Mouse (Mus musculus): Measurements from ENCODE around the gene AC131692.1. TPM values are rescaled to one million over a fixed set of nuclear protein-coding genes. Genes with fewer than 3 reads are reported as not detected.
A peak's percentile ranks its signal among the peaks of the same experiment; 100 is the strongest.

AC131692.1 gene
- polyA plus RNA-seq, 1 experiment from 2014 or later, result not detected

GRCm38 (mm10) chr19:6141394-6141749 is 47.2 kb downstream of the AC131692.1 start, which contains the start of gene Arl2:
Gene Arl2 (minus strand): TSS chr19:6141548.
- H3K9ac ChIP-seq (ENCODE audit: low read depth, low read length), result peak within 1 kb of the TSS; percentile 81
- peak within 1 kb of the TSS; percentile 95 for H3K27ac ChIP-seq
- H3K27me3 ChIP-seq (ENCODE audit: insufficient read depth, low read length), result no peaks in the 10 kb centered on the region
- WGBS, result 2% methylated on average over 15 of the region's 15 CpGs
- H3K4me3 ChIP-seq (replicated peaks; ENCODE audit: low read depth, low read length), result peak within 1 kb of the TSS; percentile 71
- peak; percentile 75 for ATAC-seq (replicated peaks; ENCODE audit: low FRiP score, low read depth)
- peak within 1 kb of the TSS; percentile 82 for H3K4me2 ChIP-seq (ENCODE audit: low read length)
- peak; percentile 43 for TF ChIP-seq CTCF (IDR thresholded peaks at IDR 0.05; ENCODE audit: low read depth)
- peak; percentile 95 for DNase-seq (ENCODE audit: low spot score)
- H3K4me1 ChIP-seq (replicated peaks; ENCODE audit: insufficient read depth, low read length), result peaks cover 8% of the 10 kb centered on the region; the same call in 1 of the 2 replicates
- no peaks in the 10 kb centered on the region for H3K36me3 ChIP-seq (ENCODE audit: insufficient read depth, low read length)
- no peaks in the 10 kb centered on the region for H3K9me3 ChIP-seq (replicated peaks; ENCODE audit: low read length)

- H3K27ac ChIP-seq, result no peak overlapping the region
- TF ChIP-seq CTCF (IDR thresholded peaks at IDR 0.05; ENCODE audit: low read depth), result peak; percentile 6; the same call in 1 of the 2 replicates
- H3K4me3 ChIP-seq (replicated peaks; ENCODE audit: low read depth, low read length), result no peak overlapping the region
- no peaks in the 10 kb centered on the region for H3K9me3 ChIP-seq (replicated peaks; ENCODE audit: low read length)
- no peaks in the 10 kb centered on the region for H3K27me3 ChIP-seq (ENCODE audit: insufficient read depth, low read length)
- no peak for DNase-seq (ENCODE audit: low spot score)
- peaks cover 6% of the 10 kb centered on the region; the same call in 1 of the 2 replicates for H3K4me1 ChIP-seq (replicated peaks; ENCODE audit: insufficient read depth, low read length)
- ATAC-seq (replicated peaks; ENCODE audit: low FRiP score, low read depth), result no peak
- 73% methylated on average over 5 of the region's 5 CpGs for WGBS
- no peak overlapping the region for H3K4me2 ChIP-seq (ENCODE audit: low read length)
- H3K36me3 ChIP-seq (ENCODE audit: insufficient read depth, low read length), result no peaks in the 10 kb centered on the region
- H3K9ac ChIP-seq (ENCODE audit: low read depth, low read length), result no peak overlapping the region
Observed at GRCm38 (mm10) chr19:6144842-6145241, 50.6 kb downstream of the AC131692.1 start.

Small RNAs within 50 kb of the gene (microRNA-seq; reads per million reads assigned to microRNA genes)
- gene Mir6988, result 1.2 reads per million

Other genes with a start within 250 kb of the AC131692.1 start
- 31.6 and 35.9 TPM in 2 replicates for gene Frmd8, start 219.1 kb upstream of the AC131692.1 start, polyA plus RNA-seq (2015; fragmentation: Nextera tagmentation; extraction: Ambion mirVana)
- 19.9 and 24.5 TPM in 2 replicates for gene Slc25a45, start 216.6 kb upstream of the AC131692.1 start, polyA plus RNA-seq (2015; fragmentation: Nextera tagmentation; extraction: Ambion mirVana)
- gene Tigd3, start 200.3 kb upstream of the AC131692.1 start, polyA plus RNA-seq (2015; fragmentation: Nextera tagmentation; extraction: Ambion mirVana), result 2.9 and 3.6 TPM in 2 replicates
- 108 and 109 TPM in 2 replicates for gene Dpf2, start 181.4 kb upstream of the AC131692.1 start, polyA plus RNA-seq (2015; fragmentation: Nextera tagmentation; extraction: Ambion mirVana)
- 13.2 and 14.2 TPM in 2 replicates for gene Cdc42ep2, start 169.6 kb upstream of the AC131692.1 start, polyA plus RNA-seq (2015; fragmentation: Nextera tagmentation; extraction: Ambion mirVana)
- gene Pola2, start 130.2 kb upstream of the AC131692.1 start, polyA plus RNA-seq (2015; fragmentation: Nextera tagmentation; extraction: Ambion mirVana), result 39.8 and 40.6 TPM in 2 replicates
- not detected in 2 replicates for gene Slc22a20, start 108.3 kb upstream of the AC131692.1 start, polyA plus RNA-seq (2015; fragmentation: Nextera tagmentation; extraction: Ambion mirVana)
- gene Capn1, start 78.5 kb upstream of the AC131692.1 start, polyA plus RNA-seq (2015; fragmentation: Nextera tagmentation; extraction: Ambion mirVana), result 12.9 and 13.5 TPM in 2 replicates
- 25.0 and 26.8 TPM in 2 replicates for gene Syvn1, start 47.8 kb upstream of the AC131692.1 start, polyA plus RNA-seq (2015; fragmentation: Nextera tagmentation; extraction: Ambion mirVana)
- 66.2 and 69.0 TPM in 2 replicates for gene Mrpl49, start 36.6 kb upstream of the AC131692.1 start, polyA plus RNA-seq (2015; fragmentation: Nextera tagmentation; extraction: Ambion mirVana)
- 940 and 1,050 TPM in 2 replicates for gene Fau, start 36.6 kb upstream of the AC131692.1 start, polyA plus RNA-seq (2015; fragmentation: Nextera tagmentation; extraction: Ambion mirVana)
- 42.3 and 47.6 TPM in 2 replicates for gene Znhit2, start 33.2 kb upstream of the AC131692.1 start, polyA plus RNA-seq (2015; fragmentation: Nextera tagmentation; extraction: Ambion mirVana)
- 17.0 and 19.1 TPM in 2 replicates for gene Tm7sf2, start 26.0 kb upstream of the AC131692.1 start, polyA plus RNA-seq (2015; fragmentation: Nextera tagmentation; extraction: Ambion mirVana)
- 57.8 and 61.4 TPM in 2 replicates for gene Vps51, start 17.2 kb upstream of the AC131692.1 start, polyA plus RNA-seq (2015; fragmentation: Nextera tagmentation; extraction: Ambion mirVana)
- not detected in 2 replicates for gene Tmem262, start 14.4 kb upstream of the AC131692.1 start, polyA plus RNA-seq (2015; fragmentation: Nextera tagmentation; extraction: Ambion mirVana)
- 0.70 and 0.84 TPM in 2 replicates for gene Gm28374, start 12.2 kb upstream of the AC131692.1 start, polyA plus RNA-seq (2015; fragmentation: Nextera tagmentation; extraction: Ambion mirVana)
- 71.7 and 74.3 TPM in 2 replicates for gene Zfpl1, start 9.5 kb upstream of the AC131692.1 start, polyA plus RNA-seq (2015; fragmentation: Nextera tagmentation; extraction: Ambion mirVana)
- gene Cdca5, start 9.4 kb upstream of the AC131692.1 start, polyA plus RNA-seq (2015; fragmentation: Nextera tagmentation; extraction: Ambion mirVana), result 16.1 and 19.4 TPM in 2 replicates
- 0.17 TPM in 2 replicates for gene Naaladl1, start 11.4 kb downstream of the AC131692.1 start, polyA plus RNA-seq (2015; fragmentation: Nextera tagmentation; extraction: Ambion mirVana)
- 32.0 and 35.9 TPM in 2 replicates for gene Sac3d1, start 24.2 kb downstream of the AC131692.1 start, polyA plus RNA-seq (2015; fragmentation: Nextera tagmentation; extraction: Ambion mirVana)
- gene Snx15, start 33.9 kb downstream of the AC131692.1 start, polyA plus RNA-seq (2015; fragmentation: Nextera tagmentation; extraction: Ambion mirVana), result 26.5 and 30.0 TPM in 2 replicates
- 0.38 and 0.49 TPM in 2 replicates for gene Batf2, start 46.6 kb downstream of the AC131692.1 start, polyA plus RNA-seq (2015; fragmentation: Nextera tagmentation; extraction: Ambion mirVana)
- 96.1 and 103 TPM in 2 replicates for gene Arl2, start 47.1 kb downstream of the AC131692.1 start, polyA plus RNA-seq (2015; fragmentation: Nextera tagmentation; extraction: Ambion mirVana)
- not detected in 2 replicates for gene Majin, start 90.0 kb downstream of the AC131692.1 start, polyA plus RNA-seq (2015; fragmentation: Nextera tagmentation; extraction: Ambion mirVana)
- gene Gpha2, start 132.0 kb downstream of the AC131692.1 start, polyA plus RNA-seq (2015; fragmentation: Nextera tagmentation; extraction: Ambion mirVana), result 1.6 and 2.1 TPM in 2 replicates
- 19.9 and 20.4 TPM in 2 replicates for gene Ppp2r5b, start 141.5 kb downstream of the AC131692.1 start, polyA plus RNA-seq (2015; fragmentation: Nextera tagmentation; extraction: Ambion mirVana)
- gene Atg2a, start 147.2 kb downstream of the AC131692.1 start, polyA plus RNA-seq (2015; fragmentation: Nextera tagmentation; extraction: Ambion mirVana), result 7.0 and 7.8 TPM in 2 replicates
- 64.2 and 73.4 TPM in 2 replicates for gene Ehd1, start 182.3 kb downstream of the AC131692.1 start, polyA plus RNA-seq (2015; fragmentation: Nextera tagmentation; extraction: Ambion mirVana)
- 1.0 TPM in 2 replicates for gene Cdc42bpg, start 212.0 kb downstream of the AC131692.1 start, polyA plus RNA-seq (2015; fragmentation: Nextera tagmentation; extraction: Ambion mirVana)
- 51.9 and 54.6 TPM in 2 replicates for gene Men1, start 240.6 kb downstream of the AC131692.1 start, polyA plus RNA-seq (2015; fragmentation: Nextera tagmentation; extraction: Ambion mirVana)
- 12.2 and 13.5 TPM in 2 replicates for gene Map4k2, start 246.7 kb downstream of the AC131692.1 start, polyA plus RNA-seq (2015; fragmentation: Nextera tagmentation; extraction: Ambion mirVana)